Comparison of ENCODE assay signal across 22 mouse cellular contexts in the genomic region with DNA sequence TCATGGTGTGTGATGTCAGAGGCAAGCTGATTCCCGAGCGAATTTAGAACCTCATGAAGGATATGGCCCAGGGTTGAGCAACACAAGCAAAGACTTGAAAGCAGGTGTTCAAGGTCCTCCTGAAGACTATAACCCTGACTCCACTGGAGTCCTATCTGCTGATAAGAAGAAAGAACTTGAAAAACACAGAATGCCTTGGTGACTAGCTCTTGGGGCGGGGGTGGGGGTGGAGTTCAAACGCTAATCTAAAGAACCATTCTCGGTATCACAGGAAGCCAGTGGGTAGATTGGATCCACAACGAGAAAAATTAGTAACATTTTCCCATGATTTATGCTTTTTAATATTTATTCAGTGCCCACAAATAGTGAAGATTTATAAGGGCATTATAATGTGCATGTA.
"Had no signal": no experiment of that assay in that cellular context is flagged by ENCODE, and none has a peak within 500 bp of the region (broad histone marks: within the 10 kb centered on the region; RNA-seq: fewer than 3 reads in every experiment).

No protein-coding gene starts in this region.

- H3K4me3 ChIP-seq: heart, embryonic 12.5 days; hindbrain, embryonic 13.5 days; hindbrain, embryonic 15.5 days; limb, embryonic 13.5 days; limb, embryonic 15.5 days; liver, embryonic 12.5 days had no signal

- H3K36me3 ChIP-seq: heart, embryonic 12.5 days; hindbrain, embryonic 13.5 days; hindbrain, embryonic 15.5 days; limb, embryonic 13.5 days; limb, embryonic 15.5 days; liver, embryonic 12.5 days had no signal

- H3K9ac ChIP-seq: heart, embryonic 12.5 days; hindbrain, embryonic 13.5 days; hindbrain, embryonic 15.5 days; limb, embryonic 13.5 days; limb, embryonic 15.5 days; liver, embryonic 12.5 days; liver, embryonic 14.5 days had no signal

- H3K9me3 ChIP-seq: heart, embryonic 12.5 days; hindbrain, embryonic 13.5 days; hindbrain, embryonic 15.5 days; limb, embryonic 13.5 days; limb, embryonic 15.5 days; liver, embryonic 12.5 days had no signal

- H3K27me3 ChIP-seq: heart, embryonic 12.5 days; hindbrain, embryonic 13.5 days; hindbrain, embryonic 15.5 days; limb, embryonic 13.5 days; limb, embryonic 15.5 days; liver, embryonic 12.5 days had no signal

- H3K27ac ChIP-seq: hindbrain, embryonic 13.5 days; hindbrain, embryonic 15.5 days; hindbrain, postnatal 0 days; limb, embryonic 13.5 days; limb, embryonic 15.5 days; liver, embryonic 12.5 days; liver, embryonic 14.5 days had no signal

- ATAC-seq: hindbrain, postnatal 0 days; intestine, embryonic 16.5 days; liver, embryonic 12.5 days had no signal

- DNase-seq: gastrocnemius, postnatal 14 days; gastrocnemius, postnatal 36 days; heart, adult 18-20 months; heart, postnatal 14 days; heart, postnatal 36 days; kidney, adult 11 months; kidney, adult 2 months; kidney, adult 9 months; kidney, postnatal 10 days; kidney, postnatal 36 days; layer of hippocampus, adult 9-11 months; layer of hippocampus, postnatal 36 days; left cerebral cortex, postnatal 4 days had no signal

- H3K4me1 ChIP-seq: heart, embryonic 12.5 days; limb, embryonic 13.5 days; liver, embryonic 12.5 days had no signal

- H3K4me2 ChIP-seq: heart, embryonic 12.5 days; hindbrain, embryonic 13.5 days; hindbrain, embryonic 15.5 days; limb, embryonic 13.5 days; limb, embryonic 15.5 days; liver, embryonic 12.5 days had no signal
